Mouse (Mus musculus) cerebellum, adult 2 months (tissue): Measurements from ENCODE around the gene Kalrn. TPM values are rescaled to one million over a fixed set of nuclear protein-coding genes. Genes with fewer than 3 reads are reported as not detected.

Source experiments
- DNase-seq, 2 experiments: peaks; one replicate each; pipeline ENCODE4 v3.0.0; 2021
- H3K27ac ChIP-seq: fragments of 200-500 bp; 2 replicates; pipeline ENCODE4 v1.5.1; 2012; ENCODE audit warnings: low read length, control low read depth, inconsistent platforms; ENCODE audit not compliant: insufficient read depth
- H3K27me3 ChIP-seq: fragments of 200-500 bp; 2 replicates; pipeline ENCODE4 v1.6.1; 2012; ENCODE audit warnings: inconsistent platforms, mild to moderate bottlenecking, low read length, moderate library complexity; ENCODE audit not compliant: control insufficient read depth, insufficient read depth
- H3K4me1 ChIP-seq: fragments of 200-500 bp; 2 replicates; pipeline ENCODE4 v1.6.1; 2011; ENCODE audit warnings: low read length; ENCODE audit not compliant: control insufficient read depth, insufficient read depth
- H3K4me3 ChIP-seq: fragments of 200-500 bp; replicated peaks from 2 replicates; pipeline ENCODE3; 2011; ENCODE audit warnings: mild to moderate bottlenecking, low read depth, low read length, control low read depth; ENCODE audit not compliant: insufficient read depth
- CTCF ChIP-seq: fragments of 200-500 bp; IDR thresholded peaks from 2 replicates; pipeline ENCODE4 v1.5.1; 2011; ENCODE audit warnings: low read depth, mild to moderate bottlenecking, control low read depth, low read length, moderate library complexity, borderline replicate concordance; ENCODE audit not compliant: insufficient read depth
- POLR2A ChIP-seq: fragments of 200-500 bp; IDR thresholded peaks from 2 replicates; pipeline ENCODE4 v1.6.1; 2011; ENCODE audit warnings: low read length, control low read depth, borderline replicate concordance; ENCODE audit not compliant: insufficient read depth
- WGBS: fragments of 180-500 bp; shearing (Covaris S2); methylation state at CpG from one replicate; pipeline ENCODE4 v1.1.7; 2018; 5-methylcytosine and 5-hydroxymethylcytosine counted together
- polyA plus RNA-seq: library from polyadenylated mRNA; depleted of rRNA; stranded (reverse); fragments of >200 nt; gene quantifications from 2 replicates; pipeline ENCODE4 v1.2.3, GENCODE M21; 2012

Kalrn gene
- polyA plus RNA-seq, 1 experiment: 17.9 TPM

DNA sequence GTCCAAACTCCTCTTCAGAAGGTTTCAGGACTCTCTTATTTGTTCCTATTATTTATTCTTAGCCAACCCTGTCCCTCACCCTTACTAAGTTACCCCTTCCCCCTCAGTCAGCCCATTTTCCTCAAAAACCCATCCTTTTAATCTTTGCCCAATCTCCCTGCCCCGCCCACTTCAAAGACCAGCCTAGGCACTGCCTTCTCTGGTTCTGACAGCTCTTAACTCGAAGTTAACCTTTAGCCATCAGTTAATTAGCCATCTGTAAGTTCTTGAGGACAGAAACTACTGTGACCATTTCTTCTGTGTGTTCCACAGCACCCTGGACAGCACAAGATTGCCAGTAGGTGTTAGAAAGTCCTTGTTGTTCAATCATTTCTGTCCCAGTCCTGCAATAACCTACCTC, 3.4 kb downstream of the Kalrn start:
- Histone ChIP-seq H3K4me1 (no peaks in the 10 kb centered on the region), H3K27me3 (no peaks in the 10 kb centered on the region; the same call in 1 of the 2 replicates), H3K4me3 (no peak overlapping the region), H3K27ac (no peak overlapping the region)
- no peak for DNase-seq
- no peak for TF ChIP-seq CTCF
- WGBS: 75% methylated on average over 2 of the region's 2 CpGs

DNA sequence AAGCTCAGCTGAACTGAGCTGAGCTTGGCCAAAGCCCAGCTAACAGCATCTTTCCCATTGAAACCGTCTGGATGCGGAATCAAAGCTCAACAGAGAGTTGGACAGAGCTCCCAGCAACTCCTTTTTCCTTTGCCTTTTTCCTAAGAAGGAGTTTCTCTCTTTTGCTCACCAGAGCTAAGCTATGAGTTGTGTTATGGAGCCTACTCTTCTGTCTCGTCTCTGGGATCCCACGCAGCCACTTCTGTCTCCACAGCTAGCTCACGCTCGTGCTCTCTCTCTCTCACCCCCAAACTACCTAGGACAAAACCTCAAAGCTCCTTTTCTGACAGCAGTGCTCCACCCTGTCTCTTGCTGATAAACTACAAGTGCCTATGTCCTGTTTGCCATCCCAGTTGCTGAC, 4.5 kb downstream of the Kalrn start:
- DNase-seq: no peak
- Histone ChIP-seq H3K27ac (no peak overlapping the region), H3K27me3 (no peaks in the 10 kb centered on the region; the same call in 1 of the 2 replicates), H3K4me3 (no peak overlapping the region), H3K4me1 (no peaks in the 10 kb centered on the region; the same call in 1 of the 2 replicates)
- 67% methylated on average over 6 of the region's 6 CpGs for whole genome bisulfite sequencing
- TF ChIP-seq CTCF (no peak), POLR2A (no peak)

DNA sequence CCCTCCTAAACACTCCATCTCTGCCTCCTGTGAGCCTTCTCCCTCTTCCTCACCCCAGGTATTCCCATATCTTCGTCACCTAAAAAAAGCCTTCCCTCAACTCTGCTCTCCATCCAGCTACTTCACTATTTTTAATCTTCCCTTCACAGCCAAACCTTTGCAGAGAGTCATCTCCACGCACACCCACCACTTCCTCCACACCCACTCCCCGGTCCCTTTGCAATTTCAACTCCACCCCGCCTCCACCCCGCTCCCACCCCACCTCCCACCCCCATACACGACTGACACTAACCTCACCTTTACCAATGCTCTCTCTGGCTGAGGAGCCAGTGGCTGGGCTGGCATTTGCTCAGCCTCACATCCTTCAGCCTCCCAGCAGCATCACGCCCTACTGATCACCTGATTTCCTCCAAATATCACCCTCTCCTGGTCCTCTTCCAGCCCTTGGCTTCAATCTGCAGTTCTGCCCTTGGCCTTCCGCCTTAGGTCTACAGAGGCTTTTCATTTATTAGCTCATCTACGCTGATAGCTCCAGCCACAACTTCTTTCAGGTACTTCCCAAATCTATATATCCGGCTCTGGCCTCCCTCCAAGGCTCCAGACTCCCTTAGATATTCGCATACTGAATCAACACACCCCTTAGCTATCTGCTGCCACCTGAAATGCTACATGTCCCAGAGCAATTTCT, 9.6 kb downstream of the Kalrn start:
- no peak overlapping the region for H3K27ac ChIP-seq
- no peak for DNase-seq
- H3K4me3 ChIP-seq: no peak overlapping the region
- no peak for TF ChIP-seq CTCF
- no peak for TF ChIP-seq POLR2A
- no peaks in the 10 kb centered on the region; the same call in 1 of the 2 replicates for H3K4me1 ChIP-seq
- WGBS: 56% methylated on average over 11 of the region's 11 CpGs
- no peaks in the 10 kb centered on the region; the same call in 1 of the 2 replicates for H3K27me3 ChIP-seq

DNA sequence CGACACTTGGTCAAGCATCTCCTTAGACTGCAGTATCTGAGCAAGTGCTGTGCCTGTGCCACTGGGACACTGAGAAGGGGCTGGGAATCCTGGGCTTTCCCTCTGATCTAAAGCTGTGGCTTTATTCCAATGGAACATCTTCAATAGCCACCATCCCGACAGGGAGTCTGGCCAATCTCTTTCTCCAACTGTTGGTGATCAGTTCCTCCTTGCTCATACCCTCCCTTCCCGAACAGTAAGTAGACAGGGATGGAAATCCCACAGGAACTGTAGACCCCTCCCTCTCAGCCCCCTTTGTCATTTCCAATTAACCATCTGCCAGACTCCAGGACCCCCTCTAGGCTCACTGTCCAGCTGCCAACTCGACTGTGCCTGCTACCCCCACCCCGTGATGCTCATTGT, 11.6 kb downstream of the Kalrn start:
- no peak for DNase-seq
- H3K27ac ChIP-seq: no peak overlapping the region
- TF ChIP-seq CTCF (no peak), POLR2A (no peak)
- 36% methylated on average over 5 of the region's 5 CpGs for WGBS
- no peaks in the 10 kb centered on the region; the same call in 1 of the 2 replicates for H3K27me3 ChIP-seq
- no peak overlapping the region for H3K4me3 ChIP-seq
- H3K4me1 ChIP-seq: no peaks in the 10 kb centered on the region; the same call in 1 of the 2 replicates

DNA sequence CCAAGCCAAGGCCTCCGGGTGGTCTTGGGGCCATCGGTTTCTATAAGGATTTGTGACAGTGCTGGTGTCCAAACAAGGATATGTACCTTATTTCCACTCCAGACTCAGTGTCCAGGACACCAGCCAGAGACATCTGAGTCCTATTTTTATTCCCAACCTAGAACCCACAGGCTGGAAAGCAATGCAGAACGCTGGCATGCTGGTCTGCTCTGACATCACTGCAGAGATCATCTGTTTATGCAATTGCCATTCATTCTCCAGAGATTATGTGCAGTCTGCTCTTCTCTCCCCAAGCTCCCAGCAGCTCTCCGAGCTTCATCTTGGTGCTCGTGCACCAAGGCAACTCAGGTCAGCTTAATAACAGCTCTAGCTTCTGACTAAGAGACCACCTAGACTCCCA, 12.5 kb downstream of the Kalrn start:
- WGBS: 22% methylated on average over 5 of the region's 5 CpGs
- no peak overlapping the region for H3K27ac ChIP-seq

DNA sequence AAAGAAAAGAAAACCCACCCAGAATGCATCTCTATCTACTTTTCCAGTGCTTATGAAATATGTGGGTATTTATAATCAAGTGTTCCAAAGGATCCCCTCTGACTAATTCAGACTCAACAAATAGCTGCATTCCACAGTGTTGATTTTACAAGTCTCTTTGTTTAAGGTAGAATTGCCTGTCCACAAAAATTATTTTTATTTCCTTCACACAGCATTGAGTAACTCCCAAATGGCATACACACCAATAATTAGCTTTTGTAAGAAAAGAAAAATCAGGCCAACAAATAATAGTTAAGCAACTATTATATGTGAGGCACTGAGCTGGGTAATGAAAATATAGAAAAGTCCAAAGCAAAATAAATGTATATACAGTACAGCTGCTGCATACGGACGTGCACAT, 12.9 kb downstream of the Kalrn start:
- Histone ChIP-seq H3K4me1 (no peaks in the 10 kb centered on the region; the same call in 1 of the 2 replicates), H3K4me3 (no peak overlapping the region), H3K27me3 (no peaks in the 10 kb centered on the region; the same call in 1 of the 2 replicates), H3K27ac (no peak overlapping the region)
- WGBS: 67% methylated on average over 2 of the region's 2 CpGs
- TF ChIP-seq CTCF: no peak
- no peak for DNase-seq

More for the DNA sequence above, 12.5 kb downstream of the Kalrn start:
- H3K4me1 ChIP-seq: no peaks in the 10 kb centered on the region; the same call in 1 of the 2 replicates
- no peak overlapping the region for H3K4me3 ChIP-seq
- DNase-seq: peak; percentile 30 to 63
- H3K27me3 ChIP-seq: no peaks in the 10 kb centered on the region; the same call in 1 of the 2 replicates
- no peak for TF ChIP-seq CTCF
- no peak for TF ChIP-seq POLR2A

DNA sequence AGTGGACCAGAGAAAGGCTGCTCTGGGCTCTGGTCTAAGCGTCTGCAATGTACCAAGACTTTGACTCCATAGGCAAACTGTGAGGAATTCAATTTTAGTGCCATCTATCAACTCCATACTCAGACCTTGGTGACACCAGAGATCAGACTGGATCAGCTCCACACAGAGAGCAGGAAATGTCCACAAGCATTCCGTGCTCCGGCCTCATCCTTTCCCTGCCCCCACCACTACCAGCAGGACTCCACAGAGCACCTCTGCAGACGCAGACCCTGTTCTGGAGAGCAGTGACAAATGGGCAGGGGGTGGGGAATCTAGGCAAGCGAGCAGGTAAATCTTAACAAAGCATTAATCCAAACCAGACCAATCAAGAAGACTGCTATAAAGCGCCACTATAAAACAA, 15.4 kb downstream of the Kalrn start:
- Histone ChIP-seq H3K4me1 (no peaks in the 10 kb centered on the region), H3K27me3 (no peaks in the 10 kb centered on the region; the same call in 1 of the 2 replicates), H3K27ac (no peak overlapping the region), H3K4me3 (no peak overlapping the region)
- TF ChIP-seq POLR2A (no peak), CTCF (no peak)
- DNase-seq: no peak
- 94% methylated on average over 6 of the region's 6 CpGs for WGBS

DNA sequence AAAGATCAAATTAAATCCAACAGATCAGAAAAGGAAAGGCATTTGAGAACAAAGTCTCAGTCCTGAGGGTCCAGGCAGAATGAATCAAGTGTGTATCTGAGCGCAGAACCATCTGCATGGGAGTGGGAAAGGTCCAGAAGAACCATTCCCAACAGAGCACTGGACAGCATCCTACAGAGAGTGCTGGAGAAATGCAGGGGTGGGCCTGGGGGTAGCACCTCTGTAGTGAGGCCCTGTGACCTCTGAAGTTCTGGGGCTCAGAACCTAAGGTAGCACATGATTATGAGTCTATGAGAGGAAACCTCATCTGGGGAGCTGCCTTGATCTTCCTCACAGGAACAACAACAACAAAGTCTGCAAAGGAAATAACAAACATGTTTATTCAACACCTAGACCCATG, 20.6 kb downstream of the Kalrn start:
- no peak for TF ChIP-seq POLR2A
- TF ChIP-seq CTCF: no peak
- Histone ChIP-seq H3K4me3 (no peak overlapping the region), H3K27ac (no peak overlapping the region), H3K27me3 (no peaks in the 10 kb centered on the region; the same call in 1 of the 2 replicates), H3K4me1 (no peaks in the 10 kb centered on the region)
- no peak for DNase-seq
- WGBS: 94% methylated on average over 1 of the region's 1 CpGs
